Comparison of ENCODE assay signal across 8 mouse cellular contexts in genomic region chr16:32672861-32673560, GRCm38 (mm10). TPM values are rescaled to one million over a fixed set of nuclear protein-coding genes. Genes with fewer than 3 reads are reported as not detected.
DNase-seq lines count a peak whose midpoint lies in the region; ATAC-seq and TF ChIP-seq lines count a peak whose summit lies in the region.

No protein-coding gene starts in this region.

- intact Hi-C loops in left cerebral cortex, adult 2 months (cut with DNase I), result no loop called here

- peaks cover 86% of the 10 kb centered on the region for H3K36me3 ChIP-seq in heart, embryonic 13.5 days
- H3K36me3 ChIP-seq in lung, embryonic 16.5 days (ENCODE audit: control insufficient read depth, insufficient read depth, low read length), result peaks cover 37% of the 10 kb centered on the region

- no peak for ATAC-seq in heart, embryonic 13.5 days (ENCODE audit: extremely low read depth, insufficient number of reproducible peaks, low FRiP score, low TSS enrichment)
- peak; percentile 8; the same call in 1 of the 2 replicates for ATAC-seq in lung, embryonic 16.5 days (ENCODE audit: low read depth)
- no peak for ATAC-seq in cerebellum, adult (ENCODE audit: insufficient number of reproducible peaks, low FRiP score, low TSS enrichment)

- H3K4me1 ChIP-seq in heart, embryonic 13.5 days, result peaks cover 66% of the 10 kb centered on the region
- peaks cover 3% of the 10 kb centered on the region for H3K4me1 ChIP-seq in lung, embryonic 16.5 days (replicated peaks; ENCODE audit: control insufficient read depth, insufficient read depth, low read length)

- no peak for DNase-seq in left cerebral cortex, adult 2 months (ENCODE audit: extremely low spot score in 1 of 2, low spot score in 2 of 2)
- DNase-seq in left cerebral cortex, adult 18-20 months (ENCODE audit: low spot score in 2 of 2), result no peak
- peak; percentile 80 for DNase-seq in ZHBTc4 (ENCODE audit: low read depth, low spot score)
- DNase-seq in right cerebral cortex, postnatal 14 days, result no peak
- DNase-seq in layer of hippocampus, postnatal 14 days (ENCODE audit: low spot score in 2 of 2), result no peak

- no peaks in the 10 kb centered on the region for H3K9me3 ChIP-seq in heart, embryonic 13.5 days
- no peaks in the 10 kb centered on the region for H3K9me3 ChIP-seq in lung, embryonic 16.5 days (ENCODE audit: control insufficient read depth, low read length)

- H3K4me3 ChIP-seq in left cerebral cortex, adult 2 months, result no peak overlapping the region
- H3K4me3 ChIP-seq in heart, embryonic 13.5 days, result no peak overlapping the region
- H3K4me3 ChIP-seq in lung, embryonic 16.5 days (ENCODE audit: low read length), result no peak overlapping the region

- H3K4me2 ChIP-seq in heart, embryonic 13.5 days, result peak overlapping the region; percentile 18; the same call in 1 of the 2 replicates
- H3K4me2 ChIP-seq in lung, embryonic 16.5 days (ENCODE audit: low read depth, low read length), result no peak overlapping the region

- peak overlapping the region; percentile 50; the same call in 1 of the 2 replicates for H3K9ac ChIP-seq in heart, embryonic 13.5 days
- no peak overlapping the region for H3K9ac ChIP-seq in lung, embryonic 16.5 days (ENCODE audit: low read length)

- 68% methylated on average over 13 of the region's 13 CpGs for WGBS in heart, embryonic 13.5 days
- WGBS in lung, embryonic 16.5 days, result 68% methylated on average over 13 of the region's 13 CpGs

- H3K27ac ChIP-seq in left cerebral cortex, adult 2 months, result peak overlapping the region; percentile 48
- H3K27ac ChIP-seq in heart, embryonic 13.5 days (replicated peaks), result no peak overlapping the region
- peak overlapping the region; percentile 24; the same call in 1 of the 2 replicates for H3K27ac ChIP-seq in lung, embryonic 16.5 days (ENCODE audit: low read length)

- TF ChIP-seq CTCF in left cerebral cortex, adult 2 months (IDR thresholded peaks at IDR 0.05), result no peak

- no peaks in the 10 kb centered on the region for H3K27me3 ChIP-seq in heart, embryonic 13.5 days (replicated peaks)
- H3K27me3 ChIP-seq in lung, embryonic 16.5 days (ENCODE audit: control insufficient read depth, insufficient read depth, low read depth, low read length), result no peaks in the 10 kb centered on the region

RNA-seq across cellular contexts. Expression of gene Tnk2, which starts 29.3 kb away (rescaled TPM):
- 100 to 1,000 TPM; 239 to 244 TPM for total RNA-seq in left cerebral cortex, adult 2 months (2021)
- total RNA-seq in left cerebral cortex, adult 18-20 months (2021), result 100 to 1,000 TPM; 245 to 253 TPM
- polyA plus RNA-seq in heart, embryonic 13.5 days (2015; fragmentation: Nextera tagmentation; extraction: Ambion mirVana), result 7.1 and 8.7 TPM in 2 replicates
- 15.4 and 18.0 TPM in 2 replicates for polyA plus RNA-seq in lung, embryonic 16.5 days (2015; fragmentation: Nextera tagmentation; extraction: Ambion mirVana)
- total RNA-seq in layer of hippocampus, postnatal 14 days (2021), result 100 to 1,000 TPM; 120 to 124 TPM
